Mouse (Mus musculus) testis, adult 2 months (tissue): Measurements from ENCODE around the gene 4921524J17Rik. TPM values are rescaled to one million over a fixed set of nuclear protein-coding genes. Genes with fewer than 3 reads are reported as not detected.

Experiments used
- H3K27ac ChIP-seq: fragments of 200-500 bp; 2 replicates; pipeline ENCODE4 v1.5.1; 2012; ENCODE audit warnings: low read depth, low read length; ENCODE audit not compliant: control insufficient read depth, insufficient read depth
- H3K27me3 ChIP-seq: fragments of 200-500 bp; 2 replicates; pipeline ENCODE4 v1.6.1; 2012; ENCODE audit warnings: mild to moderate bottlenecking, low read length, moderate library complexity; ENCODE audit not compliant: control insufficient read depth, insufficient read depth
- H3K36me3 ChIP-seq: fragments of 200-500 bp; 2 replicates; pipeline ENCODE4 v1.6.1; 2012; ENCODE audit warnings: mild to moderate bottlenecking, low read length; ENCODE audit not compliant: control insufficient read depth, insufficient read depth
- H3K4me1 ChIP-seq: fragments of 200-500 bp; 2 replicates; pipeline ENCODE4 v1.6.1; 2012; ENCODE audit warnings: low read length; ENCODE audit not compliant: control insufficient read depth, insufficient read depth
- H3K4me3 ChIP-seq: fragments of 200-500 bp; 2 replicates; pipeline ENCODE4 v1.5.1; 2012; ENCODE audit warnings: low read depth, mild to moderate bottlenecking, low read length, moderate library complexity, mixed read lengths; ENCODE audit not compliant: control insufficient read depth
- CTCF ChIP-seq: fragments of 200-500 bp; IDR thresholded peaks from 2 replicates; pipeline ENCODE4 v1.5.1; 2012; ENCODE audit warnings: low read depth, mild to moderate bottlenecking, inconsistent platforms, low read length, moderate library complexity; ENCODE audit not compliant: control insufficient read depth, insufficient read depth, insufficient replicate concordance
- POLR2A ChIP-seq: fragments of 200-500 bp; IDR thresholded peaks from 2 replicates; pipeline ENCODE4 v1.6.1; 2012; ENCODE audit warnings: low read depth, mild to moderate bottlenecking, inconsistent platforms, low read length, moderate library complexity; ENCODE audit not compliant: control insufficient read depth
- polyA plus RNA-seq: library from polyadenylated mRNA; depleted of rRNA; stranded (reverse); fragments of >200 nt; gene quantifications from 2 replicates; pipeline ENCODE4 v1.2.3, GENCODE M21; 2012

The 4921524J17Rik gene
- polyA plus RNA-seq, 1 experiment: 12.4 TPM

- no peak overlapping the region for H3K27ac ChIP-seq
- TF ChIP-seq POLR2A (no peak), CTCF (no peak)
- no peak overlapping the region for H3K4me3 ChIP-seq
- no peaks in the 10 kb centered on the region for H3K27me3 ChIP-seq
- H3K36me3 ChIP-seq: no peaks in the 10 kb centered on the region
- no peaks in the 10 kb centered on the region for H3K4me1 ChIP-seq
These were observed 40.6 kb upstream of the 4921524J17Rik start for GRCm38 (mm10) chr8:85473246-85473645.

GRCm38 (mm10) chr8:85472800-85473199, 40.2 kb upstream of the 4921524J17Rik start:
- TF ChIP-seq CTCF (no peak), POLR2A (no peak)
- H3K27me3 ChIP-seq: no peaks in the 10 kb centered on the region
- H3K36me3 ChIP-seq: no peaks in the 10 kb centered on the region
- H3K4me1 ChIP-seq: no peaks in the 10 kb centered on the region
- no peak overlapping the region for H3K27ac ChIP-seq
- no peak overlapping the region for H3K4me3 ChIP-seq

DNA sequence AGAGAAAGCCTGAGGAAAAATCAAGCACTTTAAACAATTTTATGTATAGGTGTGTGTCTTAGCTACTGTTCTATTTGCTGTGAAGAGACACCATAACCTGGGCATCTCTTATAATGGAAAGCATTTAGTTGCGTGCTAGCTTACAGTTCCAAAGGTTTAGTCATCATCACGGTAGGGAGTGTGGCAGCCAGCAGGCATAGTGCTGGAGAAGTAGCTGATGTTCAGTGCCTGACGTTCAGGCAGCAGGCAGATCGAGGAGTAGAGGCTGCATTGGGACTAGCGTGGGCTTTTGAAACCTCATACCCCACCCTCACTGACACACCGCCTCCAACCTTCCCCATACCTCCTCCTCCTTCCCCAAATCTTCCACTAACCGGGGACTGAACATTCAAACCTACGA, 38.1 kb upstream of the 4921524J17Rik start:
- H3K36me3 ChIP-seq: no peaks in the 10 kb centered on the region
- H3K27ac ChIP-seq: no peak overlapping the region

DNA sequence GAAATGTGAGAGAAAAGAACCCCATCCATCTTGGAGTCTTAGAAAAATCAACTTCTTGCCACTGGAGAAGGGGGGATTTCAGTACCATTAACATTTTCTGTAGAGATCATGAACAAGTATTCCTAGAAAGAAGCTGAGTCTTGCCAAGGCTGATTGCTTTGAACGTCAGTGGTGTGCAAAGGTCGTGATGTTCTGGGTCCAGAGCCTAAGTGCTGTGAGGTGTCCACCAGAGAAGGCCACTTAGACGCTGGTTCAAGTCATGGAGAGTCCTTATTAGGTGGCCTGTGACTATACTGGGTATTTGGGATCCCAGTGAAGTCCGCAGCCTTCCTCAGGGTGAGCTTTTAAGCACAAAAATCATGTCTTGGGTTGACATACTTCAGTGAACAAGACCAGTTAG, 33.4 kb upstream of the 4921524J17Rik start:
- no peaks in the 10 kb centered on the region for H3K36me3 ChIP-seq
- H3K4me1 ChIP-seq: no peaks in the 10 kb centered on the region
- TF ChIP-seq CTCF: no peak
- no peak for TF ChIP-seq POLR2A
- H3K27ac ChIP-seq: no peak overlapping the region
- no peaks in the 10 kb centered on the region for H3K27me3 ChIP-seq
- no peak overlapping the region for H3K4me3 ChIP-seq

More for the DNA sequence above, 38.1 kb upstream of the 4921524J17Rik start:
- H3K27me3 ChIP-seq: no peaks in the 10 kb centered on the region
- H3K4me3 ChIP-seq: no peak overlapping the region
- no peaks in the 10 kb centered on the region for H3K4me1 ChIP-seq
- no peak for TF ChIP-seq POLR2A
- TF ChIP-seq CTCF: no peak

DNA sequence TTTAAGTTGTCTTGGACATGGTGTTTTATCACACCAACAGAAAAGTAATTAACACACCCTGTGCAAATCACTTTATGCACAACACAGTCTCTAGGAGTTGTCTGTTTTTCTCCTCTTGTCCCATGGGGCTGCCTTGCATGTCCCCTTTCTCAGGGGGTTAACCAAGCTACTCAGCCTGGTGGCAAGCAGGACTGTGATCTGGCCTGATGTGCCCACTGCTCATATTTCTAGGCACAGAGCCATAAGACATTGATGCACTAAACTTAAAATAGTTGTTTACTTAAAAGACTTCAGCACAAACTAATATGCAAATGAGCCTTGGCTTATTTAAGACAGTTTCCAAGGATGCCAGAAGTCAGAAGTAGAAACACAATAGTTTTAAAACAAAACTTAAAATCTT, 31.7 kb upstream of the 4921524J17Rik start:
- H3K27me3 ChIP-seq: no peaks in the 10 kb centered on the region
- H3K27ac ChIP-seq: no peak overlapping the region
- H3K36me3 ChIP-seq: no peaks in the 10 kb centered on the region
- H3K4me3 ChIP-seq: no peak overlapping the region
- TF ChIP-seq POLR2A: no peak
- no peak for TF ChIP-seq CTCF
- H3K4me1 ChIP-seq: no peaks in the 10 kb centered on the region

DNA sequence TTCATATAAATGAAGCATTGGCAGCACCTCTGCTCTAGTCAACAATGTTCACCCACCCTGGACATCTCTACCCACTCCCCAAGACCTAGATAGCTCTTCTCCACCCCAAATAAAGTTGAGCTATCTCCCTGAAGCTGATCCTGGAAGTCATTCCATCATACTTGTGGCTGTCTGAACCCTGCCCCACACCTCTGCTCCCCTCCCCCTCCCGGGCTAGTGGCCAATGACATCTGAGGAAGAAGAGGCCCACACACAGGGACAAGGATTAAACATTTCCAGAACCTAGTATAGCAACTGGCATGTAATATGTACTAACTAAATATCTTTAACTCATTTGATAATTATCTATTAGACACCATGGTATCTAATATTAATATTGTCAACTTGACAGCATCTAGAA, 29.8 kb upstream of the 4921524J17Rik start:
- Histone ChIP-seq H3K36me3 (no peaks in the 10 kb centered on the region), H3K27ac (no peak overlapping the region), H3K4me1 (no peaks in the 10 kb centered on the region), H3K4me3 (no peak overlapping the region), H3K27me3 (no peaks in the 10 kb centered on the region)
- TF ChIP-seq CTCF (no peak), POLR2A (no peak)

DNA sequence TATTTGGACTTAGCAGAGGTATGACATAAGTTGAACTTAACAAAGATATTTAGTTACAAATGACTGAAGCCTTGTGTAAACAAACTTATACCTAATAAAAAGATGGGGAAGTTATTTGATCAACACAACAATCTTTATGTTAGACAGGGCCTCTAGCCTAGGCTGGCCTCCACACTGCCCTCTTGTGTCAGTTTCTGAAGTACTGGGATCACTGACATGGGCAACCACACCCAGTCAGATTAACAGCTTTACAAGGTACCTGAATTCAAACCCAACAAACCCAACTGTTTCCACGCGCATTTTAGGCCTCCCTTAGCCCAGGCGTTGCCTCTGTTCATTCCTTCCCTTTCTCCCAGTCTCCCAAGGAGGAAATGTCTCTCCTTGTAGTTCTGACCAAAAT, 28.7 kb upstream of the 4921524J17Rik start:
- Histone ChIP-seq H3K27ac (no peak overlapping the region), H3K27me3 (no peaks in the 10 kb centered on the region), H3K36me3 (no peaks in the 10 kb centered on the region), H3K4me1 (no peaks in the 10 kb centered on the region), H3K4me3 (no peak overlapping the region)
- TF ChIP-seq CTCF: no peak
- no peak for TF ChIP-seq POLR2A

- Histone ChIP-seq H3K36me3 (no peaks in the 10 kb centered on the region), H3K27ac (no peak overlapping the region), H3K4me3 (no peak overlapping the region), H3K27me3 (no peaks in the 10 kb centered on the region), H3K4me1 (no peaks in the 10 kb centered on the region)
- TF ChIP-seq POLR2A: no peak
- TF ChIP-seq CTCF: peak; percentile 19; the same call in 1 of the 2 replicates
These were observed 28.2 kb upstream of the 4921524J17Rik start for GRCm38 (mm10) chr8:85460804-85461203.
